In genomic region chr17:84113608-84114278, GRCm38 (mm10) we compare ENCODE assay signal across 9 mouse cellular contexts.
DNase-seq lines count a peak whose midpoint lies in the region; ATAC-seq and TF ChIP-seq lines count a peak whose summit lies in the region.
"Had no signal": no experiment of that assay in that cellular context is flagged by ENCODE, and none has a peak within 500 bp of the region (broad histone marks: within the 10 kb centered on the region; RNA-seq: fewer than 3 reads in every experiment).

No protein-coding gene starts in this region.

- H3K4me3 ChIP-seq in kidney, embryonic 14.5 days (ENCODE audit: low read length): no peak overlapping the region
- no peak overlapping the region for H3K4me3 ChIP-seq in liver, adult 2 months (ENCODE audit: insufficient read depth, low read depth, low read length)
- no peak overlapping the region for H3K4me3 ChIP-seq in stomach, embryonic 16.5 days (replicated peaks; ENCODE audit: low read length)
- H3K4me3 ChIP-seq: erythroblast, embryonic 14.5 days had no signal

- 21% methylated on average over 8 of the region's 8 CpGs for WGBS in kidney, embryonic 14.5 days
- WGBS in liver, adult 2 months: 16% methylated on average over 8 of the region's 8 CpGs
- WGBS in stomach, embryonic 16.5 days: 23% methylated on average over 8 of the region's 8 CpGs

- TF ChIP-seq POLR2A in liver, adult 2 months (IDR thresholded peaks at IDR 0.05; ENCODE audit: extremely low read depth, insufficient read depth, low read length): no peak

- DNase-seq in A20 (ENCODE audit: low read depth, low spot score): peak; percentile 89
- DNase-seq in adrenal gland, adult 2 months: peak; percentile 91
- DNase-seq in embryo, embryonic 11.5 days (ENCODE audit: low read depth, low spot score): peak; percentile 59
- peak; percentile 93 to 95 for DNase-seq in heart, adult 18-20 months
- no peak for DNase-seq in liver, adult 2 months (ENCODE audit: extremely low read depth, low read depth, low spot score)
- peak; percentile 88 to 94 for DNase-seq in natural killer cell, adult 2 months (ENCODE audit: low spot score in 2 of 2)

- H3K9me3 ChIP-seq in kidney, embryonic 14.5 days (ENCODE audit: control insufficient read depth, low read length): no peaks in the 10 kb centered on the region
- H3K9me3 ChIP-seq in stomach, embryonic 16.5 days (replicated peaks; ENCODE audit: control insufficient read depth, low read length): no peaks in the 10 kb centered on the region

- peaks cover 27% of the 10 kb centered on the region for H3K4me1 ChIP-seq in kidney, embryonic 14.5 days (ENCODE audit: control insufficient read depth, insufficient read depth, low read length)
- peaks cover 21% of the 10 kb centered on the region for H3K4me1 ChIP-seq in liver, adult 2 months (ENCODE audit: control insufficient read depth, insufficient read depth, low read length)
- peaks cover 29% of the 10 kb centered on the region for H3K4me1 ChIP-seq in stomach, embryonic 16.5 days (ENCODE audit: control insufficient read depth, insufficient read depth, low read length)

- no peak overlapping the region for H3K4me2 ChIP-seq in kidney, embryonic 14.5 days (replicated peaks; ENCODE audit: low read depth, low read length)
- no peak overlapping the region for H3K4me2 ChIP-seq in stomach, embryonic 16.5 days (ENCODE audit: low read depth, low read length)

- H3K79me2 ChIP-seq in liver, adult 2 months (ENCODE audit: control insufficient read depth, insufficient read depth, low read length): no peaks in the 10 kb centered on the region

- TF ChIP-seq CTCF in liver, adult 2 months (IDR thresholded peaks at IDR 0.05; ENCODE audit: low read depth, low read length): peak; percentile 92

- 0 out of 2 replicates have a peak overlapping the region, but pooled peaks have one; percentile 12 for H3K9ac ChIP-seq in kidney, embryonic 14.5 days (ENCODE audit: low read depth, low read length)
- H3K9ac ChIP-seq in liver, adult 2 months (ENCODE audit: low read depth, low read length): no peak overlapping the region
- peak overlapping the region; percentile 63 for H3K9ac ChIP-seq in stomach, embryonic 16.5 days (ENCODE audit: low read length)

- no peaks in the 10 kb centered on the region for H3K36me3 ChIP-seq in kidney, embryonic 14.5 days (ENCODE audit: control insufficient read depth, insufficient read depth, low read length)
- no peaks in the 10 kb centered on the region for H3K36me3 ChIP-seq in liver, adult 2 months (ENCODE audit: control insufficient read depth, insufficient read depth, low read length)
- H3K36me3 ChIP-seq in stomach, embryonic 16.5 days (ENCODE audit: control insufficient read depth, insufficient read depth, low read length): no peaks in the 10 kb centered on the region

- ATAC-seq in kidney, embryonic 14.5 days (ENCODE audit: low FRiP score, low TSS enrichment): peak; percentile 87
- ATAC-seq in stomach, embryonic 16.5 days (ENCODE audit: insufficient read depth, low FRiP score): peak; percentile 65; the same call in 1 of the 2 replicates

- no peak overlapping the region for H3K27ac ChIP-seq in kidney, embryonic 14.5 days (ENCODE audit: low read depth, low read length)
- no peak overlapping the region for H3K27ac ChIP-seq in liver, adult 2 months (replicated peaks; ENCODE audit: insufficient read depth, low read depth, low read length)
- H3K27ac ChIP-seq in stomach, embryonic 16.5 days (ENCODE audit: low read length): no peak overlapping the region

- no peaks in the 10 kb centered on the region for H3K27me3 ChIP-seq in kidney, embryonic 14.5 days (ENCODE audit: control insufficient read depth, insufficient read depth, low read length)
- no peaks in the 10 kb centered on the region for H3K27me3 ChIP-seq in liver, adult 2 months (ENCODE audit: control insufficient read depth, insufficient read depth, low read length)
- no peaks in the 10 kb centered on the region for H3K27me3 ChIP-seq in stomach, embryonic 16.5 days (ENCODE audit: control insufficient read depth, insufficient read depth, low read length)
